Mouse (Mus musculus) olfactory bulb, adult 2 months (tissue): Measurements from ENCODE around the gene Sun1. TPM values are rescaled to one million over a fixed set of nuclear protein-coding genes. Genes with fewer than 3 reads are reported as not detected.

ENCODE experiments used
- H3K27ac ChIP-seq: fragments of 200-500 bp; 2 replicates; pipeline ENCODE4 v1.5.1; 2012; ENCODE audit warnings: low read depth, low read length; ENCODE audit not compliant: insufficient read depth
- H3K4me1 ChIP-seq: fragments of 200-500 bp; 2 replicates; pipeline ENCODE4 v1.6.1; 2012; ENCODE audit warnings: low read length; ENCODE audit not compliant: control insufficient read depth, insufficient read depth
- H3K4me3 ChIP-seq: fragments of 200-500 bp; 2 replicates; pipeline ENCODE4 v1.5.1; 2012; ENCODE audit warnings: mild to moderate bottlenecking, low read depth, low read length, moderate library complexity; ENCODE audit not compliant: insufficient read depth
- CTCF ChIP-seq: fragments of 200-500 bp; IDR thresholded peaks from 2 replicates; pipeline ENCODE4 v1.5.1; 2012; ENCODE audit warnings: low read depth, mild to moderate bottlenecking, low read length, moderate library complexity; ENCODE audit not compliant: insufficient read depth
- POLR2A ChIP-seq: fragments of 200-500 bp; IDR thresholded peaks from 2 replicates; pipeline ENCODE4 v1.6.1; 2012; ENCODE audit warnings: mild to moderate bottlenecking, low read depth, low read length, moderate library complexity; ENCODE audit not compliant: insufficient read depth
- WGBS: fragments of 180-500 bp; shearing (Covaris S2); methylation state at CpG from one replicate; pipeline ENCODE4 v1.1.7; 2018; 5-methylcytosine and 5-hydroxymethylcytosine counted together
- polyA plus RNA-seq: library from polyadenylated mRNA; stranded (reverse); fragments of >200 nt; gene quantifications from 2 replicates; pipeline ENCODE4 v1.2.4, GENCODE M21; 2012; ENCODE audit warnings: low replicate concordance; ENCODE audit not compliant: missing spikeins, insufficient read depth, insufficient read length

The Sun1 gene
- polyA plus RNA-seq, result not detected in 2 replicates

- Histone ChIP-seq H3K27ac (peak within 1 kb of the TSS; percentile 80), H3K4me3 (peak within 1 kb of the TSS; percentile 91), H3K4me1 (peaks cover 10% of the 10 kb centered on the region)
- TF ChIP-seq CTCF (no peak), POLR2A (peak; percentile 38; the same call in 1 of the 2 replicates)
- WGBS, result under 1% methylated on average over 64 of the region's 64 CpGs
Measured at GRCm38 (mm10) chr5:139199995-139200769, at the start of gene Sun1. Gene Sun1 (plus strand): TSS chr5:139200637.

- TF ChIP-seq CTCF (no peak), POLR2A (no peak)
- H3K27ac ChIP-seq, result no peak overlapping the region
- no peak overlapping the region for H3K4me3 ChIP-seq
- no peaks in the 10 kb centered on the region; the same call in 1 of the 2 replicates for H3K4me1 ChIP-seq
- 85% methylated on average over 8 of the region's 8 CpGs for WGBS
Measured at GRCm38 (mm10) chr5:139160899-139161298, 39.5 kb upstream of the Sun1 start.

GRCm38 (mm10) chr5:139161632-139162031 is 38.8 kb upstream of the Sun1 start:
- no peak for TF ChIP-seq CTCF
- TF ChIP-seq POLR2A, result no peak
- Histone ChIP-seq H3K27ac (no peak overlapping the region), H3K4me1 (no peaks in the 10 kb centered on the region; the same call in 1 of the 2 replicates), H3K4me3 (no peak overlapping the region)
- WGBS, result 93% methylated on average over 10 of the region's 10 CpGs

- Histone ChIP-seq H3K27ac (no peak overlapping the region), H3K4me3 (no peak overlapping the region), H3K4me1 (no peaks in the 10 kb centered on the region; the same call in 1 of the 2 replicates)
- 91% methylated on average over 6 of the region's 6 CpGs for WGBS
- no peak for TF ChIP-seq POLR2A
- no peak for TF ChIP-seq CTCF
Measured at GRCm38 (mm10) chr5:139166781-139167361, 33.6 kb upstream of the Sun1 start.

- 62% methylated on average over 1 of the region's 1 CpGs for WGBS
- no peak for TF ChIP-seq CTCF
- TF ChIP-seq POLR2A, result no peak
- Histone ChIP-seq H3K4me1 (no peaks in the 10 kb centered on the region; the same call in 1 of the 2 replicates), H3K27ac (no peak overlapping the region), H3K4me3 (no peak overlapping the region)
Measured at GRCm38 (mm10) chr5:139167548-139167947, 32.9 kb upstream of the Sun1 start.

GRCm38 (mm10) chr5:139171929-139172328 is 28.5 kb upstream of the Sun1 start:
- Histone ChIP-seq H3K27ac (no peak overlapping the region), H3K4me1 (peaks cover 11% of the 10 kb centered on the region), H3K4me3 (no peak overlapping the region)
- TF ChIP-seq CTCF (no peak), POLR2A (no peak)
- WGBS, result 85% methylated on average over 4 of the region's 4 CpGs

- no peak overlapping the region for H3K27ac ChIP-seq
- WGBS, result 57% methylated on average over 10 of the region's 10 CpGs
- TF ChIP-seq POLR2A, result no peak
- no peak for TF ChIP-seq CTCF
- no peak overlapping the region for H3K4me3 ChIP-seq
- H3K4me1 ChIP-seq, result peaks cover 11% of the 10 kb centered on the region
Measured at GRCm38 (mm10) chr5:139174141-139174540, 26.3 kb upstream of the Sun1 start.

GRCm38 (mm10) chr5:139174556-139175547 is 25.6 kb upstream of the Sun1 start:
- no peak for TF ChIP-seq POLR2A
- TF ChIP-seq CTCF, result no peak
- WGBS, result 25% methylated on average over 10 of the region's 10 CpGs
- no peak overlapping the region for H3K27ac ChIP-seq
- H3K4me3 ChIP-seq, result no peak overlapping the region
- H3K4me1 ChIP-seq, result peaks cover 11% of the 10 kb centered on the region
